Mouse (Mus musculus) forebrain, embryonic 13.5 days (tissue): ENCODE results near the gene Dock1. TPM values are rescaled to one million over a fixed set of nuclear protein-coding genes. Genes with fewer than 3 reads are reported as not detected.

ENCODE experiments used
- ATAC-seq: fragments of 200-750 bp; cut with Nextera tagmentation; 2 replicates; pipeline ENCODE4 v1.8.0; 2017
- H3K27ac ChIP-seq: fragments of 300-500 bp; sonication (generic); 2 replicates; pipeline ENCODE4 v1.5.1; 2015; ENCODE audit warnings: inconsistent platforms, mild to moderate bottlenecking, moderate library complexity
- H3K27me3 ChIP-seq: fragments of 300-500 bp; sonication (generic); 2 replicates; pipeline ENCODE4 v1.6.1; 2015; ENCODE audit warnings: mild to moderate bottlenecking, inconsistent platforms
- H3K36me3 ChIP-seq: fragments of 300-500 bp; sonication (generic); 2 replicates; pipeline ENCODE4 v1.6.1; 2015; ENCODE audit warnings: mild to moderate bottlenecking, inconsistent platforms; ENCODE audit not compliant: poor library complexity, severe bottlenecking
- H3K4me1 ChIP-seq: fragments of 300-500 bp; sonication (generic); 2 replicates; pipeline ENCODE4 v1.6.1; 2015; ENCODE audit warnings: inconsistent platforms
- H3K4me2 ChIP-seq: fragments of 300-500 bp; sonication (generic); 2 replicates; pipeline ENCODE4 v1.6.1; 2015; ENCODE audit warnings: inconsistent platforms, mild to moderate bottlenecking, moderate library complexity
- H3K4me3 ChIP-seq: fragments of 300-500 bp; sonication (generic); 2 replicates; pipeline ENCODE4 v1.5.1; 2015; ENCODE audit warnings: mild to moderate bottlenecking, inconsistent platforms
- H3K9ac ChIP-seq: fragments of 300-500 bp; sonication (generic); 2 replicates; pipeline ENCODE4 v1.6.1; 2015; ENCODE audit warnings: mild to moderate bottlenecking, inconsistent platforms
- H3K9me3 ChIP-seq: fragments of 300-500 bp; sonication (generic); replicated peaks from 2 replicates; pipeline ENCODE4 v1.6.1; 2016; ENCODE audit warnings: inconsistent platforms
- WGBS: fragments of 180-500 bp; shearing (Covaris S2); methylation state at CpG from one replicate; pipeline ENCODE4 v1.1.7; 2015; 5-methylcytosine and 5-hydroxymethylcytosine counted together
- polyA plus RNA-seq: library from polyadenylated mRNA; unstranded; fragments of >200 nt; fragmentation: Nextera tagmentation; extraction: Ambion mirVana; gene quantifications from 2 replicates; pipeline ENCODE4 v1.2.1, GENCODE M21; 2015

Dock1 gene
- polyA plus RNA-seq, 1 experiment from 2014 or later: 11.6 TPM

DNA sequence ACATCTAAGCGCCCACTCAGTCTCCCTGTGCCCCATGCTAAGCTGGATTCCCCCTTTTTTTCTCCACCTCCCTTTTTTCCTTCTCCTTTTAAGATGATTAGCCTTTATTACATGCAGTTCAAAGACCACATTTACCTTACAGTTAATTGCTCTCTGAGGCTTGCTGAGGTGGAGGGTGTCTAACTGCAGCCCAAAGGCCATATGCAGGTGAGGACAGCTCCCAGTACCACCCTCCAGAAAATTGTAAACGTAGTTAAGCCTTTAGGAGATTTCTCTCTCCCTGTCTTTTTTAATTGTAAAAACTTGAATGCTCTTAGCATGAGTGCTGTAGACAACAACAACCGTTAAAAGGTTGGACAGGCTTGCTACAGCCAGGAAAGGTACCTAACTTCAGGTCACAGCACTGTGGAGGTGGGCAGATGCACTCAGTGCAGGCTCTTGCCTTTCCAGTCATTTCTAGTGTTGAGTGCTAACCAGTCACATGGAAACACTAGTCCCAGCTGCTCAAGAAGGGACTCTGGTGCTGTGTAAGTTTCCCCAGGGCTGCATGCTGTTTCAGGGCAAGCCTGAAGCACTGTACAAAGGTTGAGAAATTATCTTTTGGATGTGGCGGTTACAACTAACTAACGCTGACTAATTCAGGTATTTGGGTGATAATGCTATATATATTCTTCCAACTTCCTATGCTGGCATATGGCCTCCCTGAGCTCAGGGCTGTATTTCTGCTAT, 56.2 kb downstream of the Dock1 start:
- Histone ChIP-seq H3K9me3 (no peaks in the 10 kb centered on the region), H3K36me3 (no peaks in the 10 kb centered on the region), H3K27ac (no peak overlapping the region), H3K27me3 (no peaks in the 10 kb centered on the region), H3K4me2 (no peak overlapping the region), H3K4me1 (peaks cover 20% of the 10 kb centered on the region), H3K4me3 (no peak overlapping the region), H3K9ac (no peak overlapping the region)
- 90% methylated on average over 5 of the region's 5 CpGs for WGBS
- 0 out of 2 replicates have a peak, but pooled peaks have one; percentile 43 for ATAC-seq

DNA sequence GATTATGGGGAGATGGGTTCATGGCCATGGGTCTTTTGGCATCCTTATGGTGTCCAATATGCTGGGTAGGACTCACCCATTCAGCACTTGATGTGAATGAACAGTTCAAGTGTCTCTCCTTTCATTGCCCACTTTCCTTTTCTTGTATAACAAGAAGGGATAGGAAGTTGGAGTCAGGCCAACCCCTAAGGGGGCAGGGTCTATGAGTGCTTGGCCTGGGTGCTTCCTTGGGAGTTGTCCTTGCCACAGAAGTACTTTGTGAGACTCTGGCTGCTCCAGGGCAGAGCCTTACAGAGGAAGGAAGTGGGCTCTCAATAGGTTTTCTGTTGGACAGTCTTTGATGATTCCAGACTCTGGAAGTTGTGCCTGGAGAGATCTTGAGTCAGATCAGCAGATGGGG, 58.9 kb downstream of the Dock1 start:
- Histone ChIP-seq H3K36me3 (no peaks in the 10 kb centered on the region), H3K27me3 (no peaks in the 10 kb centered on the region), H3K4me1 (peaks cover 20% of the 10 kb centered on the region), H3K9ac (no peak overlapping the region), H3K27ac (no peak overlapping the region), H3K9me3 (no peaks in the 10 kb centered on the region), H3K4me3 (no peak overlapping the region), H3K4me2 (no peak overlapping the region)
- no peak for ATAC-seq

DNA sequence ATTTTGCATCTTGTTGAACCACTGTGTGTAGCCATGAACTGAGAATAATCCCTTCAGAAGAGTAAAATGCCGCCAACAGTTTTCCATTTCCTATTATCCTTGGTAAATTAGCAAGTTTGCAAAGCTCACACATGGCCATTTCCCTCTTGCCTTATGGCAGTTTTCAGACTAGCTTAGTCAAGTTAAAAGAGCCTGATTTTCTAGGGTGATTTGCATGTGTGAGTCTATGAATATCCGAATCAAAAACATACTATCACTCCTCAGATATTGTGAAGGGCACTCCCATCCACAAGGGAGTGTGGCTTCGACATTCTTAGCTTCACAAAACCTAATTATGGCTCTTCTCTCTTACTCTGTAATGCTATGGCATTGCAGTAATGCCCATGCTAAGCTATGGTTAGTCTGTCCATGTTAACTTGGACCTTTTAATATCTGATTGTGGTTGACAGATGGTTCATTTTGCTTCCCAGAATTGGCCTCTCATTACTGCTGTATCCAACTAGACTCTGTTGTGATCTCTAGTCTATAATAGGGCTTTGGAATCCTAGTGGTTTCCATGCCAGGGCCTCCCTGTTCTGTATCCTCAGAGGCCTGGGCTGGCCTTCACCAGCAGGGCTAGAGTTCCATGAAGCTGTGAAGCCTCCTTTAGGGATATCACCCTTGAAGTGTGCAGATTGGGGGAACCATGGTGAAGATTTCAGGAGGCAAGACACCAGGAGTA, 60.1 kb downstream of the Dock1 start:
- Histone ChIP-seq H3K4me3 (no peak overlapping the region), H3K27me3 (no peaks in the 10 kb centered on the region), H3K27ac (0 out of 2 replicates have a peak overlapping the region, but pooled peaks have one; percentile 1), H3K9me3 (no peaks in the 10 kb centered on the region), H3K9ac (no peak overlapping the region), H3K4me2 (no peak overlapping the region), H3K36me3 (no peaks in the 10 kb centered on the region), H3K4me1 (peaks cover 11% of the 10 kb centered on the region)
- no peak; the same call in 1 of the 2 replicates for ATAC-seq
- 76% methylated on average over 3 of the region's 3 CpGs for WGBS

DNA sequence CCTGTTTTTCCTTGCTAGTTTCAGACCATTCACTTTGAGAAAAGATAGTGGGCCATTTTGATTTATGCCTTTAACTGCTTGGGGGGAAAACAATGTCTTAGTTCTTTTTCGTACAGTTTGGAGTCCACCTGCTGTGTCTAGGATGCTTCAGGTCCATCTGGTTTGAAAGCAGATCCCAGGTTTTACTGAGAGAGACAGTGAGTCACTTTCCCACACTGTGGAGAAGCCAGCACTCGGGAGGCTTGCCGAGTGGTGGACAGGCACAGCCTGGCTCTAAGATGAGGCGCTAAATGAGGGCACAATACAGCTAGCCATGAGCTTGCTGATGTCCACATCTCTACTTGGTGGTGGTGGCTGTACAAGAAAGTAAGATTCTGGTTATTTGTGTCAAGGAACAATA, 76.6 kb downstream of the Dock1 start:
- no peak overlapping the region for H3K9ac ChIP-seq
- 94% methylated on average over 4 of the region's 4 CpGs for WGBS
- H3K27me3 ChIP-seq: no peaks in the 10 kb centered on the region
- H3K36me3 ChIP-seq: peaks cover 22% of the 10 kb centered on the region; the same call in 1 of the 2 replicates
- H3K27ac ChIP-seq: no peak overlapping the region
- H3K4me1 ChIP-seq: no peaks in the 10 kb centered on the region
- no peak overlapping the region for H3K4me2 ChIP-seq
- no peak for ATAC-seq
- H3K9me3 ChIP-seq: no peaks in the 10 kb centered on the region
- no peak overlapping the region for H3K4me3 ChIP-seq

- ATAC-seq: no peak
- Histone ChIP-seq H3K4me1 (peaks cover 8% of the 10 kb centered on the region; the same call in 1 of the 2 replicates), H3K36me3 (peaks cover 22% of the 10 kb centered on the region; the same call in 1 of the 2 replicates), H3K9me3 (no peaks in the 10 kb centered on the region), H3K27me3 (no peaks in the 10 kb centered on the region), H3K4me3 (no peak overlapping the region), H3K27ac (no peak overlapping the region), H3K9ac (no peak overlapping the region), H3K4me2 (no peak overlapping the region)
- 91% methylated on average over 3 of the region's 3 CpGs for WGBS
Measured at GRCm38 (mm10) chr7:134748376-134748775, 77.9 kb downstream of the Dock1 start.

GRCm38 (mm10) chr7:134749613-134750012, 79.2 kb downstream of the Dock1 start:
- Histone ChIP-seq H3K4me2 (no peak overlapping the region), H3K27ac (no peak overlapping the region), H3K4me3 (no peak overlapping the region), H3K9me3 (no peaks in the 10 kb centered on the region), H3K27me3 (no peaks in the 10 kb centered on the region), H3K36me3 (peaks cover 22% of the 10 kb centered on the region; the same call in 1 of the 2 replicates), H3K9ac (no peak overlapping the region), H3K4me1 (peaks cover 9% of the 10 kb centered on the region; the same call in 1 of the 2 replicates)
- ATAC-seq: no peak
- WGBS: 85% methylated on average over 1 of the region's 1 CpGs

DNA sequence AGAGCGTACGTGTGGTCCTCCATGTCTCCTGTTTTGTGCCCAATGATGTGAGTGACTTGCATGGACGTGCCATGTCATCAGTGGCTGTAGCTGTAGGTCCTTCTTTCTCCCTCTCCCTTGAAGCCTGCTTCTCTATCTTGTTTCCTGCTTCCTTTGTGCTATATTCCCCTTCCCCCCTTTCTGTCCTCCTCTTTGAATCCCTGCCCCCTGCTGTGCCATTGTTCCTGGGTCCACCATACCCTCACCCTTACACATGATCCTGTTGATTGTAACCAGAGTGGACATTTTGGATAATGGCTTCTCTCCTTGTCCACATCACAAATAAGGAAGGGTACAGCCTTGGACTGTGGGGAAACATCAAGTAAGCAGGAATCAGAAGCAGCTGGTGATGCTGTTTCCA, 81.0 kb downstream of the Dock1 start:
- Histone ChIP-seq H3K9ac (no peak overlapping the region), H3K27ac (no peak overlapping the region), H3K36me3 (peaks cover 17% of the 10 kb centered on the region; the same call in 1 of the 2 replicates), H3K4me3 (no peak overlapping the region), H3K4me2 (no peak overlapping the region), H3K4me1 (peaks cover 9% of the 10 kb centered on the region; the same call in 1 of the 2 replicates), H3K27me3 (no peaks in the 10 kb centered on the region), H3K9me3 (no peaks in the 10 kb centered on the region)
- 75% methylated on average over 3 of the region's 3 CpGs for WGBS
- no peak for ATAC-seq

GRCm38 (mm10) chr7:134753417-134753816, 83.0 kb downstream of the Dock1 start:
- no peak overlapping the region for H3K4me3 ChIP-seq
- H3K27ac ChIP-seq: no peak overlapping the region
- H3K36me3 ChIP-seq: 0 out of 2 replicates have a peak, but pooled peaks cover 6% of the 10 kb centered on the region
- no peak overlapping the region for H3K9ac ChIP-seq
- H3K9me3 ChIP-seq: no peaks in the 10 kb centered on the region
- no peak overlapping the region for H3K4me2 ChIP-seq
- H3K27me3 ChIP-seq: no peaks in the 10 kb centered on the region
- peaks cover 9% of the 10 kb centered on the region; the same call in 1 of the 2 replicates for H3K4me1 ChIP-seq
- WGBS: 60% methylated on average over 5 of the region's 5 CpGs
- ATAC-seq: no peak

- Histone ChIP-seq H3K9me3 (no peaks in the 10 kb centered on the region), H3K27ac (no peak overlapping the region), H3K4me1 (peaks cover 9% of the 10 kb centered on the region; the same call in 1 of the 2 replicates), H3K36me3 (peaks cover 11% of the 10 kb centered on the region; the same call in 1 of the 2 replicates), H3K27me3 (no peaks in the 10 kb centered on the region), H3K4me2 (no peak overlapping the region), H3K9ac (no peak overlapping the region), H3K4me3 (no peak overlapping the region)
- 93% methylated on average over 7 of the region's 7 CpGs for WGBS
- ATAC-seq: no peak
Measured at GRCm38 (mm10) chr7:134757605-134758004, 87.2 kb downstream of the Dock1 start.

- Histone ChIP-seq H3K4me1 (no peaks in the 10 kb centered on the region), H3K9me3 (no peaks in the 10 kb centered on the region), H3K9ac (no peak overlapping the region), H3K27me3 (no peaks in the 10 kb centered on the region), H3K27ac (no peak overlapping the region), H3K4me2 (no peak overlapping the region), H3K4me3 (no peak overlapping the region), H3K36me3 (peaks cover 20% of the 10 kb centered on the region)
- ATAC-seq: no peak
- WGBS: 65% methylated on average over 4 of the region's 4 CpGs
Measured at GRCm38 (mm10) chr7:134761799-134762198, 91.3 kb downstream of the Dock1 start.

DNA sequence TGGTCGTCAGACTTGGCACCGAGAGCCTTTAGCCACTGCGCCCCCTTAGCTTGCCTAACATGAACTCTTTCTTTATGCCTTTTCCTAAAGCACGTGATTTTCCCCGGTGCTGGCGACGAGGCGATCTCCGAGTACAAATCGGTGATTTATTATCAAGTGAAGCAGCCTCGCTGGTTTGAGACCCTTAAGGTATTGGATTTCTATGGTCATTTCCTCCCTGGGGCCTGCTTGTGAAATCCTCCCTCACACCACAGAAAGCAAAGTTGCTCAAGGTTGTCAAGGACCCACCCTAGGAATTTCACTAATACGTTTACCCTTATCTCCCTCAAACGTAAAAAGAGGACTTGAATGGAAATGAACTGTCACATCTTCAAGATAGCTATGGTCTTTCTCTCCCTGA, 94.7 kb downstream of the Dock1 start:
- no peak overlapping the region for H3K9ac ChIP-seq
- no peak overlapping the region for H3K4me3 ChIP-seq
- no peak overlapping the region for H3K4me2 ChIP-seq
- 94% methylated on average over 13 of the region's 13 CpGs for WGBS
- no peaks in the 10 kb centered on the region for H3K9me3 ChIP-seq
- peaks cover 26% of the 10 kb centered on the region for H3K36me3 ChIP-seq
- H3K4me1 ChIP-seq: no peaks in the 10 kb centered on the region
- H3K27ac ChIP-seq: no peak overlapping the region
- ATAC-seq: no peak
- no peaks in the 10 kb centered on the region for H3K27me3 ChIP-seq

DNA sequence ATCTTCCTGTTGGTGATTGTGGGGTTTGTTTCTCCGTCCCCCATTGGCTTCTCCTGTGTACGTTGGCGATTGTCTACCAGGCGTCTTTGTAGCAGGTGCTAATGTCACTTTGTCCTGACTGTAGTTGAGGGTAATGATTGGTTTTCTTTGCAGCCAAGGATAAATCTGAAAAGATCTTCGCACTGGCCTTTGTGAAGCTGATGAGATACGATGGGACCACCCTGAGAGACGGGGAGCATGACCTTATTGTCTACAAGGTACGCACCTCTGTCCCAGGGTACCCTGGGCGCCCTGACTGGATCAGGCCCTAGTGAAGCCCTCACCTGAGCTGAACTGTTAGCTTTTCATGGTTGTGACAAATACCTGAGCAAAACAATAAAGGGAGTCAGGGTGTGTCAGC, 100.9 kb downstream of the Dock1 start:
- Histone ChIP-seq H3K9me3 (no peaks in the 10 kb centered on the region), H3K27me3 (no peaks in the 10 kb centered on the region), H3K4me3 (no peak overlapping the region), H3K4me1 (peaks cover 42% of the 10 kb centered on the region), H3K4me2 (no peak overlapping the region), H3K9ac (no peak overlapping the region), H3K27ac (no peak overlapping the region), H3K36me3 (peaks cover 22% of the 10 kb centered on the region)
- no peak for ATAC-seq
- WGBS: 92% methylated on average over 9 of the region's 9 CpGs
